Mouse (Mus musculus) myocyte (in vitro differentiated cells): ENCODE data around the gene Bcar3.

ENCODE experiments used
- CEBPB ChIP-seq: IDR thresholded peaks from 2 replicates; pipeline ENCODE4 v1.6.1; 2011; ENCODE audit warnings: mild to moderate bottlenecking, moderate library complexity; ENCODE audit not compliant: poor library complexity, insufficient read depth, severe bottlenecking
- E2F4 ChIP-seq: IDR thresholded peaks from one replicate; pipeline ENCODE4 v1.6.1; 2011; ENCODE audit warnings: mild to moderate bottlenecking, control low read depth, moderate library complexity; ENCODE audit not compliant: insufficient read depth
- MAX ChIP-seq: IDR thresholded peaks from one replicate; pipeline ENCODE4 v1.6.1; 2011; ENCODE audit warnings: low read depth, mild to moderate bottlenecking, control low read depth
- MYOD1 ChIP-seq, 3 experiments: IDR thresholded peaks; one replicate each; pipeline ENCODE4 v1.6.1; 2011; ENCODE audit warnings: control low read depth in 2 of 3, low read depth in 2 of 3, mild to moderate bottlenecking in 2 of 3, moderate library complexity in 1 of 3; ENCODE audit not compliant: insufficient read length in 2 of 3, control insufficient read depth in 1 of 3
- MYOG ChIP-seq, 3 experiments: IDR thresholded peaks; one replicate each; pipeline ENCODE4 v1.6.1; 2011; ENCODE audit warnings: control low read depth in 2 of 3, low read depth in 2 of 3, mild to moderate bottlenecking in 2 of 3; ENCODE audit not compliant: insufficient read length in 2 of 3, control insufficient read depth in 1 of 3, insufficient read depth in 1 of 3
- POLR2A ChIP-seq: IDR thresholded peaks from one replicate; pipeline ENCODE4 v1.6.1; 2011; ENCODE audit warnings: low read depth, mild to moderate bottlenecking, control low read depth, moderate library complexity; ENCODE audit not compliant: insufficient read length
- POLR2AphosphoS2 ChIP-seq: IDR thresholded peaks from one replicate; pipeline ENCODE4 v1.6.1; 2011; ENCODE audit warnings: low read depth, control low read depth; ENCODE audit not compliant: insufficient read length
- SRF ChIP-seq: IDR thresholded peaks from one replicate; pipeline ENCODE4 v1.6.1; 2011; ENCODE audit warnings: low read depth; ENCODE audit not compliant: control insufficient read depth, insufficient read length
- TCF12 ChIP-seq: IDR thresholded peaks from one replicate; pipeline ENCODE4 v1.6.1; 2011; ENCODE audit warnings: mild to moderate bottlenecking, control low read depth; ENCODE audit not compliant: poor library complexity, insufficient read depth, severe bottlenecking
- USF1 ChIP-seq: IDR thresholded peaks from one replicate; pipeline ENCODE4 v1.6.1; 2011; ENCODE audit warnings: low read depth, mild to moderate bottlenecking, control low read depth, moderate library complexity

DNA sequence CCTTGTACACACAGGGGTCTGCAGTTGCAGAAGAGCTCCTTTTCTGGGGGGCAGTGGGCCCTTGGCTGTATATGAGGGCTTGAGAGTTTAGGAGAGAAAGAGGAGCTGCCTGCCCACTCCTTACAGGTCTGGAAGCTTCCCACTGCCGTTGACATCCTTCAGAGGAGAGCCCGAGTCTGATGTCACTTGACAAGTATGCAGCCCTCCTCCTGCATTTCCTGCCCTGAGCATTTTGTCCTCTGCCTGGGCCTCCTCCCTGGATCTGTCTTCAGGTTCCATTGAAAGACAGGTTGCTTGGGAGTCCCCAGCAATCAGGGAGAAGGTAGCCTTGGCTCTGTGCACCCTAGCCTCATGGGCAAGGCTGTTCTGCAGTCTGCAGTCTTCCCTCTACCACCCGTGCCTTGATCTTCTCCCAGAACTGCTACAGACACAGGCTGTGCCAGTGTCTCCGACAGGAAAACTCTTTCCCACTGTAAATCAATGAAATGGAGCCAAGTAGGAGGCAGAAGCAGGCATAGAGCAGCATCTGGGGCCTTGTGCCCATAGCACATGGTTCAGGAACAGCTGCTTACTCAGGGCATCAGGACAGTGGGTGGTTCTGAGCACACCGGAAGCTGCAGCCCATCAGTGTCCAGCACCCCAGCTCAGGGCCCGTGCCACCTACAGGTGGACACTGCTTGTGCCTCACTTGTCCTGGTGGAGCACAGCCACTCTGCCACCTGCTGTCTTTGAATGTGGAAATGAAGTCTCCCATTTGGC, 221.8 kb downstream of the Bcar3 start:
- TF ChIP-seq TCF12 (no peak), POLR2A (no peak), MYOG (IDR thresholded peaks at IDR 0.05; ENCODE audit: control insufficient read depth in 1 of 3, insufficient read depth in 1 of 3, insufficient read length in 2 of 3, low read depth in 2 of 3) (peak in 2 of 3 experiments; percentile 84 to 86), USF1 (no peak), MAX (no peak), MYOD1 (IDR thresholded peaks at IDR 0.05; ENCODE audit: control insufficient read depth in 1 of 3, insufficient read length in 2 of 3, low read depth in 2 of 3) (peak in 2 of 3 experiments; percentile 55 to 71), CEBPB (no peak), SRF (peak; percentile 20), E2F4 (no peak), POLR2AphosphoS2 (no peak)
